Mouse (Mus musculus): Measurements from ENCODE around the gene H1fx. TPM values are rescaled to one million over a fixed set of nuclear protein-coding genes. Genes with fewer than 3 reads are reported as not detected.

H1fx gene
- 8.3 and 10.2 TPM in 2 replicates for polyA plus RNA-seq (2012; rRNA removed)

GRCm38 (mm10) chr6:87981547-87982256 is at the start of gene H1fx:
TSS of gene H1fx (minus strand) at chr6:87981637.

Other genes starting within 250 kb of the H1fx start
- gene Gp9, start 203.6 kb downstream of the H1fx start, polyA plus RNA-seq (2012; rRNA removed), result 1.1 and 3.0 TPM in 2 replicates
- gene Rab43, start 169.5 kb downstream of the H1fx start, polyA plus RNA-seq (2012; rRNA removed), result 32.2 and 34.4 TPM in 2 replicates
- 0.12 and 0.22 TPM in 2 replicates for gene Gm45140, start 145.8 kb downstream of the H1fx start, polyA plus RNA-seq (2012; rRNA removed)
- gene Isy1, start 142.8 kb downstream of the H1fx start, polyA plus RNA-seq (2012; rRNA removed), result 1.4 and 1.8 TPM in 2 replicates
- gene Cnbp, start 130.5 kb downstream of the H1fx start, polyA plus RNA-seq (2012; rRNA removed), result 32.1 and 33.0 TPM in 2 replicates
- 17.6 and 22.7 TPM in 2 replicates for gene Copg1, start 93.8 kb downstream of the H1fx start, polyA plus RNA-seq (2012; rRNA removed)
- 11.0 and 12.3 TPM in 2 replicates for gene Hmces, start 67.7 kb downstream of the H1fx start, polyA plus RNA-seq (2012; rRNA removed)
- gene Rab7, start 63.6 kb upstream of the H1fx start, polyA plus RNA-seq (2012; rRNA removed), result 48.4 and 57.2 TPM in 2 replicates
- 63.1 and 77.8 TPM in 2 replicates for gene Rpn1, start 102.8 kb upstream of the H1fx start, polyA plus RNA-seq (2012; rRNA removed)
- 9.9 and 12.1 TPM in 2 replicates for gene Gata2, start 212.3 kb upstream of the H1fx start, polyA plus RNA-seq (2012; rRNA removed)
- not detected in 2 replicates for gene Dnajb8, start 240.6 kb upstream of the H1fx start, polyA plus RNA-seq (2012; rRNA removed)